Mouse (Mus musculus) mouse embryonic stem cell (cell line): ENCODE data around the gene Tmem40.

ENCODE experiments used
- in situ Hi-C, 2 experiments: fragments of 300-500 bp; cut with MboI; formaldehyde crosslinking; loops; 1 replicate in 1 of 2; 3 replicates in 1 of 2; pipeline ENCODE4 v1.14.3; 2019 to 2020; ENCODE audit warnings: low sequenced_read_pairs in 2 of 2, low pct_unique_long_range_greater_than_20kb in 1 of 2, mixed read lengths in 1 of 2; ENCODE audit not compliant: unreplicated experiment in 1 of 2

The Tmem40 gene

GRCm38 (mm10) chr6:115772604-115773003, 10.4 kb upstream of the Tmem40 start:
- in situ Hi-C loops: no loop called here

DNA sequence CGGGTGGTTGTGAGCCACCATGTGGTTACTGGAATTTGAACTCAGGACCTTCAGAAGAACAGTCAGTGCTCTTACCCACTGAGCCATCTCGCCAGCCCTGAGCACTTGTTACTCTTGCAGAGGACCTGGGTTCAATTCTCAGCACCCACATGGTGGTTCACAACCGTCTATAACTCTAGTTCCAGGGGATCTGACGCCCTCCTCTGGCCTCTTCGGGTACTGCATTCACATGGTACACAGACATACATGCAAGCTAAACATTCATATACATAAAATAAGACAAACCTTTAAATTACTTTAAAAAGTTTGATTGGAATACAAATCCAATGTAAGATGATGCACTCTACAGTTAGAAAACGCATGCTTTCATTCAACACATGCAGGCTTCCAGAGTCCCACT, 10.0 kb upstream of the Tmem40 start:
- in situ Hi-C loops: no loop called here

DNA sequence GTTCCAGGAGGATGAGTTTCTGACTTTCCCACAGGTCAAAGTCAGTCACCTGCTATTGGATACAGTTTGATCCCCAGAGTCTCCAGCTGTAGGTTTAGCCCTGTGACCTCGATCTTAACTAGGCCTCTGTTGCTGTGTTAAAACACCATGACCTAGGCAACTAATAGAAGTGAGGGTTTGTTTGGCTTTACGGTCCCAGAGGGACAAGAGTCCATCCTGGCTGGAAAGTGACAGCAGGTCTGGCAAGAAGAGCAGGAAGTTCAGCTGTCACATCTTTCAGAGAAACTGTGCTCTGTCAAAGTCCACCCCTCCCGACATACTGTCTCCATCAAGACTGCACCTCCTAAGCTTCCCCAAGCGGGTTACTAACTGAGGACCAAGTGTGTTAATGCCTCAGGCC, 8.6 kb upstream of the Tmem40 start:
- in situ Hi-C loops: no loop called here

DNA sequence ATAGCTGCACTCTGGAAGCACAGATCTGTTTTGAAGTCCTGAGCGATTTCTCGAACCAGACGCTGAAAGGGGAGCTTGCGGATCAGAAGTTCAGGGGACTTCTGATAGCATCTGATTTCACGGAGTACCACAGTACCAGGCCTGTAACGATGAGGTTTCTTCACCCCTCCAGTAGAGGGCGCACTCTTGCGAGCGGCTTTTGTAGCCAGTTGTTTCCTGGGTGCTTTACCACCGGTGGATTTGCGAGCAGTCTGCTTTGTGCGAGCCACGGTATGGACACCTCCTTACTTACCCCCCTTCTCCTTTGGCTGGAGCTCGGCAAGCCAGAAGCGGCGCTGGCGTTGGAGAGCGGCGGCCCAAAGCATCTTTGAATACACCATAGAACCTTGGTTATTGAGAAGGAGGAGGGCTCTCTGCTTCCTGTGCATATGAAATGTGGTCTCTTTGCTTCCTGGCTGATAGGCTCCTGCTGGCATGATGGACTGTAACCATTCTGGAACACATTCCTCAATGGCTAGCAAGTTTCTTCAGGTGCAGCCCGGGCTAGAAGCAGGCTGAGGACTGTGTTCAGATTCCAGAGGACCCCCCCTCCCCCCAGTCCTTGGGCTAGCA, 8.0 kb upstream of the Tmem40 start:
- in situ Hi-C loops: no loop called here

DNA sequence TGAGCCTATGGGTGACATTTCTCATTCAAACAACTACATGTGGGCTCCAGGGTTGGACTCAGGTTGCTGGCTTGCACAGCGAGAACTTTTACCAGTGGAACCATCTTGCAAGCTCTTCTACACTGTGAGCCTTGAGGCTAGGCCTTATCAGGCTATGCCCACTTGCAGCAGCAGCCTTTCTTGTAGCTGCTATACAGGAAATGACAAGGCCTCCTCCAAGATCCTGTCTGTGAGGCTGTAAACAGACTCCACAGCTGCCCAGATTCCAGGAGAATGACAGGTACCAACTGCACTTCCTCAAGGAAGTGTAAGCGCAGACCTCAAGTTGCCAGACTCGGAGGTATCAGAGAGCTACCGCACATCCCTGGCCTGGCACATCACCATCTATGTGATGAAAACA, 6.0 kb upstream of the Tmem40 start:
- in situ Hi-C loops: loop anchor here in 1 of 2 experiments (10.0 kb wide), 1 partner anchor 153 kb away; no protein-coding TSS in a partner anchor

- in situ Hi-C loops: loop anchor here in 1 of 2 experiments (10.0 kb wide), 1 partner anchor 153 kb away; no protein-coding TSS in a partner anchor
Observed at GRCm38 (mm10) chr6:115767357-115767756, 5.1 kb upstream of the Tmem40 start.

DNA sequence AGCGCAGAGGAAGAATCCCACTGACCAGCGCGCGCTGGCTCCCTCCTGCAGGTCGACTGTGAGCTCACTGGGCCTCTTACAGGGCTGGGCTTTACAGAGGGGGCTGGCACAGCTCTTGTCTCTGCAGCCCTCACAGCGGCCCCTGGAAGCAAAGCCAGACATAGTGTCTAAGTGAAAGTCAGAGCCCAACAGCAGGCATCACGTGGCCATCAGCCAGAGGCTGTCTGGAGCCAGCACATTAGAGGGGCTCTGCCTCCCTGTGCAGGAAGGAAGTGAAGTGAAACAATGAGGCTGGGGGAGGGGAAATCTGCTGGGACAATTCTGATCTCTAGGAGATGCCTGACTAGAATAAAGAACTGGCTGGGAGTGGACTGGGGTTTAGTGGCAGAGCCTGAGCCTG, 2.0 kb upstream of the Tmem40 start:
- in situ Hi-C loops: loop anchor here in 1 of 2 experiments (10.0 kb wide), 1 partner anchor 149 kb away; no protein-coding TSS in a partner anchor

- in situ Hi-C loops: loop anchor here in 1 of 2 experiments (10.0 kb wide), 1 partner anchor 146 kb away; no protein-coding TSS in a partner anchor
Observed at GRCm38 (mm10) chr6:115760982-115761381, 1.2 kb downstream of the Tmem40 start.

DNA sequence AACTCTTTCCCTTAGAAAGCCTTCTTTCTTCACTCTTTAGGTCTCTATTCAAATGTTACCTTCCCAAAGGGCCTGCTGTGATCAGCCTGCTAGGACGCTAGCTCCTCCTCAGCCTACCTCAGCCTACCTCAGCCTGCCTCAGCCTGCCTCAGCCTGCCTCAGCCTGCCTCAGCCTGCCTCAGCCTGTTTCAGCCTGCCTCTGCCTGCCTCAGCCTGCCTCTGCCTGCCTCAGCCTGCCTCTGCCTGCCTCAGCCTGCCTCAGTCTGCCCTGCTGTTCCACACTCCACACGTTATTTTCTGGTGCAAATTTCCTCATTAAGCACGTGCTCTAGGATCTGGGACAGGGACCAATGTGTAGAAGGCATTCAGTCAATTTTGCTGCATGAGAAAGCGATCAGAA, 2.1 kb downstream of the Tmem40 start:
- in situ Hi-C loops: loop anchor here in 1 of 2 experiments (10.0 kb wide), 1 partner anchor 145 kb away; no protein-coding TSS in a partner anchor

DNA sequence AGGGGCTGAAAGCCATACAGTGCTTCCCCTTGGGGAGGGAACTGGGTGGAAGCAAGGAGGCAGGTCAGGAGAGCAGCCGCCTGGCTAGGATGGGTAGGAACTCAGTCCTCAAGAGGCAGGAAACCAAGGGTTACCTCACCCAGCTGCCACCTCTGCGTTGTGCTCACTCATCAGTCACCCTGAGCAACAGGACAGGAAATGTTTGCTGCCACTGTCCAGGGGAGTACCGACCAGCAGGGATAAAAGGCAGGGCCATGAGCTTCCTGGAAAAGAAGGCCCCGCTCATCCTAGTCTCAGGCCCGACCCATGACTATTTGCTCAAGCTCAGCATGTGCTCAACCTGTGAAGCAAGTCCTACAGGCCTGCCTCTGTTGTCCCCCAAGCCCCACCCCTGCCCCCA, 2.7 kb downstream of the Tmem40 start:
- in situ Hi-C loops: no loop called here

DNA sequence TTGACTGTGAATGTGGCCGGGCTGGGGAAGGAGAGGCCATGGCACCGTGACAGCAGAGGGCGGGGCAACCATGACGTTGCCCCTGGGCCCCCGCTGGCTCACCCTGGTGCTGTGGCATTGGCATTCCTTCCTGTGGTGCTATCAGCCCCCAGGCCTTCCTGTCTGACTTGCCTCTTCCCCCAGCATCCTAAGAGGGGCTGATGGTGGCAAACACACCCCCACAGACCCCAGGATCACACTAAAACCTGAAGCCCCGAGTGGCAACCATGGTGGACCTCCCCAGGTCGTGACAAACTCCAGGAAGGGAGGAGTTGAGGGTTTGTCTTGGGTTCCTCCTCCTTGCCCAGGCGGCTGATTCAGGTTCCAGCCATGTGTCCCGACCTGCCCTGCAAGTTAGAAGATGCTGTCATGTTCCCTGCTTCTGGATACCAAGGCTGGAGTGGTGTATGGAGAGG, 3.2 kb downstream of the Tmem40 start:
- in situ Hi-C loops: no loop called here

GRCm38 (mm10) chr6:115755536-115755935, 6.7 kb downstream of the Tmem40 start:
- in situ Hi-C loops: no loop called here

DNA sequence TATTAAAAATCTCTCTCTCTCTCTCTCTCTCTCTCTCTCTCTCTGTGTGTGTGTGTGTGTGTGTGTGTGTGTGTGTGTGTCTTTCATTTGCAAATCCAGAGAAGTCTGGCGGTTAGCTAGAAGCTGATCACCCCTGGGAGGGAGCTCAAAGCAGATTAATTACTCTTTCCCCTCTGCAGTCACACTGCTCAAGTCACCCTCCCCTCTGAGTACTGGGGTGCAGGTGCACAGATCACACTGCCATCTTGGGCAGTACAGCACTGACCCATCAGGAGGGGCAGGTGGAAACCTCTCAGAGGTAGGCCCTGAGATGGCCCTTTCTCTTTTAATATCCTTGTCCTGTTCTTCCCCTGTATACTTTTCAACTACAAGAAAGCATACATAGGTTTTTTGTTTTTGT, 15.9 kb downstream of the Tmem40 start:
- in situ Hi-C loops: no loop called here

DNA sequence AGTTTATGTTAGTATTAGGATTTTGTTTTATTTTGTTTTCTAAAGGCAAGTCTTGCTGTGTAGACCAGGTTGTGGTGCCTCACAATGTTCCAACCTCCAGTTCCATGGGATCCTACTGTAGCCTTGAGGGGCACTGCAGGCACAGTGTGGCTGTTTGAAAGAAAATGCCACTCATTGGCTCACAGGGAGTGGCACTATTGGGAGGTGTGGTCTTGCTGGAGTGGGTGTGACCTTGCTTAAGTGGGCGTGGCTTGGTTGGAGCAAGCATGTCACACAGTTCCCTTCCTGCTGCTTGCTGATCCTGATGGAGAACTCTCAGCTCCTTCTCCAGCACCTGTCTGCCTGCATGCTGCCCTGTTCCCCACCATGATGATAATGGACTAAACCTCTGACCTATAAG, 18.6 kb downstream of the Tmem40 start:
- in situ Hi-C loops: no loop called here

DNA sequence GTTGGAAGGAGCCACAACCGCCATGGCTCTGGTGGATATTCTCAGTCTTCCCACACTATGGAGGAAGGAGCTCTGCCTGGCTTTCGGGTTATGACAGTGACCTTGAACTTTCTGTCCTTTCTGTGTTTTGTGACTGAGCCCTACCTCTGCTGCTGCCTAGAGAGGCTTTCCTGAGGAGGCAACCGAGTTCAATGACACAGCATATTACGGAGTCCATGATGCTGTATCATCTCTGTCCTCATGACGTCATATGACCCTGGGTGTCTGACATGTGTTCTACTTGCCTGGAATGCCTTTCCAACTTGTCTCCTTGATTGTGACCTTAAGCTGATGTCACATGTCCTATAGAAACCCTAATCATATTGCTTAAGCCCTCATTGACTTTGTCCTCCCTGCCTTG, 23.2 kb downstream of the Tmem40 start:
- in situ Hi-C loops: no loop called here

- in situ Hi-C loops: no loop called here
Observed at GRCm38 (mm10) chr6:115734909-115735308, 27.3 kb downstream of the Tmem40 start.

DNA sequence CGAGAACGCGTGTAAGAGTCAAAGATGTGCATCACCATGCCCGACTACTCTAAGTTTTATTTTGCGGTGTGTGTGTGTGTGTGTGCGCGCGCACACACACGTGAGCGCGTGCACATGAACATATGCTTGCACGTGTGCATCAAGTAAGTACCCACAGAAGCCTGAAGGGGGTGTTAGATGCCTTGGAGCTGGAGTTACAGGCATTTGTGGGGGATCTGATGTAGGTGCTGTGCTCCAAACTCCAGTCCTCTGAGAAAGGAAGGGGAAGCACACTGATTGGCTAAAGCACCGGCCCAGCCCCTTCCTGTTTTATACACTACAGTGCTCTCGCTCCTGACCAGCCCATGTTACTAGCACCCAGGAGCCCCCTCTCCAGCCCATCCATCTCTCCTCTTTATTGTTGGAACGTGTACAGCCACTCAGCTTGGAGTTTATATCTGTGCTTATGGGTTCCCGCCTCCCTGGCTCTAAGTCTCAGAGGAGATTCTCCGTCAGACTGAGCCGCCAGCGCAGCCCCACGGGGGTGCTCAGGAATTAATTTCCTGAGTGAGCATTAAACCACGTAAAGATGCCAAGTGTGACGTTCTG, 29.8 kb downstream of the Tmem40 start:
- in situ Hi-C loops: no loop called here

DNA sequence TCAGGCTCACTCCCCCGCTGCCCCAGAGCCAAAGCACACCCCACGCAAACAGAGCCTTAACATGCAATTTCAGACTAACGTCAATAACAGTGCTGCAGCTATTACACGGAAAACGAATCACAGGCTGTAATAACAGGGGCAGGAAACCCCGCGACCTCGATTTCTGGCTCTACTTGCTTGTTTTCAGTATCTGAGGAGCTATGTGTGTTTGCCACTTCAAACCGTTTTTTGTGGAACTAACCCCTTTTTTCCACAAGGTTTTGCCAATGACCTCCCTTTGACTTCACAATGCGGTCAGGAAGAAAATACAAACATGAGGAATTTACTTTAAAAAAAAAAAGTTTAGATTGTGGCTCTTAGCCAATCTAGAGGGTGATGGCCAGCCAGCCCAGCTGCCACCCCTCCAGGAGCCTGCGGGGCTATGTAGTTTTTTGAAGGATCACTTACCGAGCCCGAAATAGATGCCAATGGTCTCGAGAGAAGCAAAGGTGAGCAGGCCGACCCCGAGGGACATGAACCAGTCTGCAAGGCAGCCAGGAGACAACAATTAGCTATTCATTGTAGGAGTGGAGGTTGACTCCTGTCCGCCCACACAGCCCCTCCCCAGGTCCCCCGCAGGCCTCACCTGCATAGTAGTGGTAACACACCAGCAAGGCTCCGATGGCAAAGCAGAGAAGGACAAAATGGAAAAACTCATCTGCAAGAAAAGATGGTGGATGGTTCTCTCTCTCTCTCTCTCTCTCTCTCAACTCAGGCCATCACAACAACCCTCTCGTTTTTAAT, 31.5 kb downstream of the Tmem40 start:
- in situ Hi-C loops: no loop called here

DNA sequence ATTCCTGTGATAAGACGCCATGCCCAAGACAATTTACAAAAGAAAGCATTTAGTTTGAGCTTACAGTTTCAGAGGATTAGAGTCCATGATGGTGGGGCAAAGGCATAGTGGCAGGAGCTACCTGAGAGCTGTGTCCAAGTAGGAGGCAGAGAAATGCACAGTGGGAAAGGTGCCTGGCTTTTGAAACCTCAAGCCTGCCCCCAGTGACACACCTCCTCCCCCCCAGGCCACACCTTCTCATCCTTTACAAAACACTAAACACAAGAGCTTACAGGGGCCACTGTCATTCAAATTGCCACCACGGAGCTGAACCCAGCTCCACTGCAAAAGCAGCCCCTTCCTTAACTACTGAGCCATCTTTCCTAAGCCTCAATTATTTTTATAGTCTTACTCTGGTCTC, 34.6 kb downstream of the Tmem40 start:
- in situ Hi-C loops: no loop called here
